ENCODE assay signal across 8 mouse cellular contexts in genomic region chr11:44684486-44685076, GRCm38 (mm10).
DNase-seq lines count a peak whose midpoint lies in the region; ATAC-seq lines count a peak whose summit lies in the region.

No protein-coding gene starts in this region.

- peak overlapping the region; percentile 46 for H3K27ac ChIP-seq in heart, embryonic 11.5 days (ENCODE audit: low read depth, low read length)
- peak overlapping the region; percentile 93 for H3K27ac ChIP-seq in kidney, embryonic 16.5 days (ENCODE audit: low read length)

- peak; percentile 3 for DNase-seq in CD4-positive, CD25-positive, alpha-beta regulatory T cell, adult 2 months (ENCODE audit: low read depth, low spot score)
- DNase-seq in spleen, postnatal 4 days (ENCODE audit: low spot score in 2 of 2), result no peak
- DNase-seq in layer of hippocampus, adult 8-10 months (ENCODE audit: low spot score in 2 of 2), result no peak

- H3K4me1 ChIP-seq in heart, embryonic 11.5 days (ENCODE audit: control insufficient read depth, insufficient read depth, low read length), result peaks cover 16% of the 10 kb centered on the region
- peaks cover 31% of the 10 kb centered on the region for H3K4me1 ChIP-seq in kidney, embryonic 16.5 days (ENCODE audit: insufficient read depth, low read length)

- H3K9ac ChIP-seq in heart, embryonic 11.5 days (ENCODE audit: low read depth, low read length), result no peak overlapping the region
- no peak overlapping the region for H3K9ac ChIP-seq in kidney, embryonic 16.5 days (replicated peaks; ENCODE audit: low read length)

- no peaks in the 10 kb centered on the region for H3K9me3 ChIP-seq in heart, embryonic 11.5 days (replicated peaks; ENCODE audit: control insufficient read depth, low read length)
- H3K9me3 ChIP-seq in kidney, embryonic 16.5 days (ENCODE audit: low read length), result no peaks in the 10 kb centered on the region

- ATAC-seq in CD4-positive, CD25-positive, alpha-beta regulatory T cell, adult 4 months, result no peak
- no peak for ATAC-seq in heart, embryonic 11.5 days (replicated peaks; ENCODE audit: insufficient number of reproducible peaks, low FRiP score, low TSS enrichment)
- no peak for ATAC-seq in kidney, embryonic 16.5 days (ENCODE audit: low FRiP score, low TSS enrichment)
- peak; percentile 44 for ATAC-seq in megakaryocyte progenitor cell, adult 5-6 weeks (replicated peaks; ENCODE audit: poor library complexity)
- ATAC-seq in erythroid progenitor cell, adult 5-6 weeks (replicated peaks; ENCODE audit: low FRiP score, poor library complexity, severe bottlenecking), result no peak

- WGBS in heart, embryonic 11.5 days (ENCODE audit: insufficient replicate concordance), result 44% methylated on average over 20 of the region's 20 CpGs
- 34% methylated on average over 20 of the region's 20 CpGs for WGBS in kidney, embryonic 16.5 days

- no peaks in the 10 kb centered on the region for H3K27me3 ChIP-seq in heart, embryonic 11.5 days (ENCODE audit: control insufficient read depth, insufficient read depth, low read length)
- no peaks in the 10 kb centered on the region for H3K27me3 ChIP-seq in kidney, embryonic 16.5 days (ENCODE audit: insufficient read depth, low read length)

- peak overlapping the region; percentile 38 for H3K4me2 ChIP-seq in heart, embryonic 11.5 days
- peak overlapping the region; percentile 37 for H3K4me2 ChIP-seq in kidney, embryonic 16.5 days (replicated peaks; ENCODE audit: low read depth, low read length)

- 0 out of 2 replicates have a peak overlapping the region, but pooled peaks have one; percentile 5 for H3K4me3 ChIP-seq in heart, embryonic 11.5 days (ENCODE audit: low read depth, low read length)
- peak overlapping the region; percentile 9 for H3K4me3 ChIP-seq in kidney, embryonic 16.5 days (ENCODE audit: low read length)

- H3K36me3 ChIP-seq in heart, embryonic 11.5 days (ENCODE audit: control insufficient read depth, insufficient read depth, low read length), result no peaks in the 10 kb centered on the region
- H3K36me3 ChIP-seq in kidney, embryonic 16.5 days (ENCODE audit: insufficient read depth, low read length), result no peaks in the 10 kb centered on the region
